Mouse (Mus musculus): Measurements from ENCODE around the gene Nat9. TPM values are rescaled to one million over a fixed set of nuclear protein-coding genes. Genes with fewer than 3 reads are reported as not detected.
A peak's percentile ranks its signal among the peaks of the same experiment; 100 is the strongest.

The Nat9 gene
- total RNA-seq, 2 experiments from 2014 or later, result 20.5 to 20.6 TPM

GRCm38 (mm10) chr11:115181913-115182638, 5.6 kb downstream of the Nat9 start:
- TF ChIP-seq CTCF (conservative IDR thresholded peaks at IDR 0.05), result peak; percentile 94
- Histone ChIP-seq H3K4me3 (no peak overlapping the region), H3K27ac (no peak overlapping the region)
- peak; percentile 66 to 85 for DNase-seq (ENCODE audit: low spot score in 2 of 2)

DNA sequence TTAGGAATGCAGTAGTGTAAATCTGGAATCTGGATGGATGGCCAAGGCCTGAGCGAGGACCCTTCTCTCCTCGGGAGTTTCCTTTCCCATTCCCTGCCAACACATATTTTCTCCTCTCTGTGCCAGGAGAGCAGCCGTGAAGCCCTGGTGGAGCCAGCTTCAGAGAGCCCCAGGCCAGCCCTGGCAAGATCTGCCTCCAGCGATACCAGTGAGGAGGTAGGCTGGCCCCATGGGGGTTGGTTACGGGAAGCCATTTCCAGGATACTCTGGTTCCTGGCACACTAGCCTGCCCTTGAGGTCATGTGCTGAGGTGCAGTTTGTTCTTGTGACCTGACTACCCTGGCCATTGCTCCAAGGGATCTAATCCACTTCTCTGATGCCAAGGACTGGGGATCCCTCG, 7.8 kb downstream of the Nat9 start:
- DNase-seq (ENCODE audit: low spot score in 2 of 2), result no peak
- Histone ChIP-seq H3K27ac (peak overlapping the region; percentile 62), H3K4me3 (no peak overlapping the region)
- no peak for TF ChIP-seq CTCF (conservative IDR thresholded peaks at IDR 0.05)

GRCm38 (mm10) chr11:115179191-115179590, 8.5 kb downstream of the Nat9 start:
- Histone ChIP-seq H3K4me3 (no peak overlapping the region), H3K27ac (peak overlapping the region; percentile 61; the same call in 1 of the 2 replicates)
- DNase-seq (ENCODE audit: low spot score in 2 of 2), result peak; percentile 36 to 48
- no peak for TF ChIP-seq CTCF (conservative IDR thresholded peaks at IDR 0.05)

DNA sequence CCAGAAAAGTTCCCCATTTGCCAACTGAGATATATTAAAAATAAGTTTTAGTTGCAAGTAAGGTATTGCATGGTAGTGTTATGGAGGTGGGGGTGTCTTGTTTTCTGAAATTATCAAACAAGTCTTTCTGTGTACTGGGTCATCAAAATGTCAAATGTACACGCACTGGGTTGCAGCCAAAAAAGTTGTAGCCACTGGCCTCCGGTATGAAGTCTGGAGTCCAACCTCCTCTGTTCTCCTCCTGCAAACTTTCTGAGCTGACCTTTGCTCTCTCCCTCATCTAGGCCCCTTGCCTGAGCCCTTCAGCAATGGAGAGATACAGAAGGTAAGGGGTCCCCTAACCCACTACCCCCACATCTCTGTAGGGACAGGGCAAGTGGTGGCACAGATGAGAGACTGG, 8.9 kb downstream of the Nat9 start:
- DNase-seq (ENCODE audit: low spot score in 2 of 2), result no peak
- TF ChIP-seq CTCF (conservative IDR thresholded peaks at IDR 0.05), result no peak
- Histone ChIP-seq H3K4me3 (no peak overlapping the region), H3K27ac (peak overlapping the region; percentile 61; the same call in 1 of the 2 replicates)

- H3K4me3 ChIP-seq, result no peak overlapping the region
- DNase-seq (ENCODE audit: low spot score in 2 of 2), result peak in 1 of 2 experiments; percentile 26
- TF ChIP-seq CTCF (conservative IDR thresholded peaks at IDR 0.05), result no peak
- H3K27ac ChIP-seq, result peak overlapping the region; percentile 61
Measured at GRCm38 (mm10) chr11:115177559-115178195, 10.0 kb downstream of the Nat9 start.

DNA sequence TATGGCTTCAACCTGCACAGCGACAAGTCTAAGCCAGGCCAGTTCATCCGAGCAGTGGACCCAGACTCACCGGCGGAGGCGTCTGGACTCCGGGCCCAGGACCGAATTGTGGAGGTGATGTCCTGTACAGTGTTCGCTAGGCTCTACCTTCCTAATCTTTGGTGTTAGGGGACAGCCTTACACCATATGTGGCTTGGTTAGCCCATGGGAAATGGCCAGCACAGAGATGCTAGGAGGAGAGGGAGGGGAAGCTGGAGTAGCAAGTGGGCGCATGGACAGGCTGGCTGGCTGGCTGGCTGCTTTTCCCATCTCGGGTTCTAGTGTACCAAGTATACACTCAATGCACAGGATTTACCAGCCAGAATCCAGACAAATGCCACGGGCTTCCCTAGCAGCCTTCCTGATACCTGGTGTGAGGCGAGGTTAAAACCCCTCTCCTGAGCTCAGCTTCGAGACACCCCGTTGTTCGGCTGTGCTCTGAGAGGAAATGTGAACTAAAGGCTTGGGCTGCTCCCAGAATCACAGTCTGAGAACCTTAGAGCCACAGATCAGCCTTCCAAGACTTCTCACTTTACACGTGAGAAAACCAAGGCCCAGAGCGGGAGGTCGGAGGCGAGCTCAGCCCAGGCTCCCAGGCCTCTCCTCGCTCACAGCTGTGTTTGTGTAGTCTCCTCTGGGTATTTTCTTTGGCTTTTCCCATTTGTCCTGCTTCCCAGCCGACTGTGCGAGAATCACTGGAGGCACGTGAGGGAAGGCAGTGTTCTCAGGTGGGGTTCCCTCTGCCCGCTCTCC, 11.1 kb downstream of the Nat9 start:
- Histone ChIP-seq H3K4me3 (no peak overlapping the region), H3K27ac (peak overlapping the region; percentile 55; the same call in 1 of the 2 replicates)
- DNase-seq (ENCODE audit: low spot score in 2 of 2), result no peak
- TF ChIP-seq CTCF (conservative IDR thresholded peaks at IDR 0.05), result no peak

- no peak for DNase-seq (ENCODE audit: low spot score in 2 of 2)
- Histone ChIP-seq H3K4me3 (no peak overlapping the region), H3K27ac (0 out of 2 replicates have a peak overlapping the region, but pooled peaks have one; percentile 28)
- no peak for TF ChIP-seq CTCF (conservative IDR thresholded peaks at IDR 0.05)
Measured at GRCm38 (mm10) chr11:115173549-115174339, 13.9 kb downstream of the Nat9 start.

GRCm38 (mm10) chr11:115172825-115173287, 14.8 kb downstream of the Nat9 start:
- peak overlapping the region; percentile 51; the same call in 1 of the 2 replicates for H3K27ac ChIP-seq

DNA sequence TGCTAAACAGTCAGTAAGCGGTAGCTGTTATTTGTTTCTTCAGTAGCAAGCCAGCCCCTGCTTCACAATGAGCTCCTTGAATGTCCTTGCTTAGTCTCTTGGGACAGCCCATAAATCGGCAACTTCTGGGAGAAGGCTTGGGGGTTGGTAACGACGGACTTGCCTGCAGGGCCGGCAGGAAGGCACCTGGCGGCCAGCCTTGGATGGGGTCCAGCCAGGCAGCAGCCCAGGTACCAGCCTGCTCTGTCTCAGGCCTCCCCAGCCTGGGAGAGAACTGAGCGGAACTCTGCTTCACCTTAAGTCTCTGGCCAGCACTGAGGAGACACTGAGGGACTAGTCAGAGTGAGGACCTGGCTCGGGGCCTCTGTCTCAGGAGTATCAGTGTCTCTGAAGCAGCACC, 16.5 kb downstream of the Nat9 start:
- TF ChIP-seq CTCF (conservative IDR thresholded peaks at IDR 0.05), result no peak
- no peak for DNase-seq (ENCODE audit: low spot score in 2 of 2)
- peak overlapping the region; percentile 23; the same call in 1 of the 2 replicates for H3K27ac ChIP-seq
- H3K4me3 ChIP-seq, result no peak overlapping the region

More at GRCm38 (mm10) chr11:115172825-115173287, 14.8 kb downstream of the Nat9 start:
- H3K4me3 ChIP-seq, result no peak overlapping the region
- TF ChIP-seq CTCF (conservative IDR thresholded peaks at IDR 0.05), result no peak
- peak; percentile 32 to 38 for DNase-seq (ENCODE audit: low spot score in 2 of 2)

GRCm38 (mm10) chr11:115169430-115169829, 18.2 kb downstream of the Nat9 start:
- no peak for DNase-seq (ENCODE audit: low spot score in 2 of 2)
- Histone ChIP-seq H3K27ac (no peak overlapping the region), H3K4me3 (no peak overlapping the region)
- no peak for TF ChIP-seq CTCF (conservative IDR thresholded peaks at IDR 0.05)

DNA sequence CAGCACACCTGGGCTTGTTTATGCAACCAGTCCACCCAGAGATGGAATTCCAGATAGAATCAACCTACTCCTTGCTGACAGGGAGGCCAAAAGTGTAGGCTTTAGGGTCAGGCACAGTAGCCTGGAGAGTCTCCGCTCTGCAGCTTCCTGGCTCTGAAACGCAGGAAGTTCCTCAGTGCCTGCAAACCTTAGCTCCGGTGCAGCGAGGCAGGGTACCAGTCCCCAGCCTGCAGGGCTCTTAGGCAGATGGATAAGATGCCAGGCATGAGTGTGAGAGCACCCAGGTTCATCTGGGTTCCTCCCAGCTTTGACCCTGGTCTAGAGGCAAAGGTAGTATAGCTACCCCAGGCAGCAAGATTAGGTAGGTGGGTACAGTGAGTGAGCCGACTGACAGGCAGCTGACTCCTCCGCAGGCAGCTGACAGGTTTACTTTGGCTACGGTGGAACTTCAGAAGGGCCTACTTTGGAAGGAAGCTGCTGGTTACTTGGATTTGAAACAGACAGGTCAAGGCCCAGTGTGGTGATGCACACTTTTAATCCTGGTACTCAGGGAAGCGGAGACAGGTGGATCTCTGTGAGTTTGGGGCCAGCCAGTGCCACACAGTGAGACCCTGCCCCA, 19.9 kb downstream of the Nat9 start:
- no peak for DNase-seq (ENCODE audit: low spot score in 2 of 2)
- no peak overlapping the region for H3K27ac ChIP-seq
- H3K4me3 ChIP-seq, result peak overlapping the region; percentile 18; the same call in 1 of the 2 replicates
- TF ChIP-seq CTCF (conservative IDR thresholded peaks at IDR 0.05), result no peak

DNA sequence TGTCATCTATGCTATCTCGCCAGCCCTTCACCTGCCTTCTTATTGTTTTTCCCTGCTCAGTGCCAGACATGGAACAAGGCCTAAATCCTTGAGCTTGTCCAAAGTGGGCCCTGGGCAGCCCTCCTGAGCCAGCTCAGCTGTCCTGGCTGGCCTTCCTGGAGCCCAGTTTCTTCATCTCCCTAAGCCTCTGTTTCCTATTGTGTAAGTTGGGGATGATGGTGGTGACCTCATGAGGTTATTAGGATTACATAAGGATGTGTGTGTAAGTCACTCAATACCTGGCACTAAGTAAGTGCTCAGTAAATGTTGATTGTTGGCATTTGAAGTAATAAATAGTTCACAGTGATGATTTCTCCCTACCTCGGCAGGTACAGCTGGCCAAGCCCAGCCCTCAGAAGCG, 20.9 kb downstream of the Nat9 start:
- TF ChIP-seq CTCF (conservative IDR thresholded peaks at IDR 0.05), result no peak

More for the DNA sequence above, 20.9 kb downstream of the Nat9 start:
- H3K4me3 ChIP-seq, result peak overlapping the region; percentile 79; the same call in 1 of the 2 replicates
- DNase-seq (ENCODE audit: low spot score in 2 of 2), result no peak
- H3K27ac ChIP-seq, result no peak overlapping the region
